Mouse (Mus musculus): ENCODE results near the gene Tk2.
"Not testable (repeated sequence)": the region's sequence is repeated elsewhere in the genome, so short reads cannot be mapped to it uniquely, and the experiment has no call there.

DNA sequence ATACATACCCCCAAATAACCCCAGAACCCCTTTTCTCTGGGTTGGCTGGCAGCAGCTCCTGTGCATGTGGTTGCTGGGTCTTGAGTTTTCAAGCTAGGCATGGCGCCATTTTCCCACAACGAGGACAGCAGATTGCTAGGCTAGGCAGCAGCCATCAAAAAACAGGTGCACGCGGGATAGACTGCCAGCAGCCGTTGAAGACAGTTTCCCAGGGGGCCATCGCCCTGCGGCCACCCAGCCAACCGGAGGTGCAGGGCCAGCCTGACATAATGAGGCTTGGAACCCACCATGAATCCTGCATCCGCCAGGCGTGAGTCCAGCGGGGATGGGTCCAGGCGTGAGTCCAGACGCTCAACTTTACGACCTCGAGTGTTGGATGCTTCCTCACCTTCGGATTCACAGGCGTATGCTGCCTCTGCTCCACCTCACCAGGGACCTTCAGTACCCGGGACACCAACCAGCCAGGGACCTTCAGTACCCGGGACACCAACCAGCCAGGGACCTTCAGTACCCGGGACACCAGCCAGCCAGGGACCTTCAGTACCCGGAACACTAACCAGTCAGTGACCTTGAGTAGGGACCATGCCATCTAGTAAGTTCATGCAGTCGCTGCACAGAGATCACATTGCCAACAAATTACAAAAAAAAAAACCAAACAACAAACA, 16.0 kb upstream of the Tk2 start:
- not testable (repeated sequence) for TF ChIP-seq CTCF (IDR thresholded peaks at IDR 0.05; ENCODE audit: low read depth, low read length); GATA1 (IDR thresholded peaks at IDR 0.05; ENCODE audit: borderline replicate concordance, low read length); TAL1 (conservative IDR thresholded peaks at IDR 0.05; ENCODE audit: low read depth, low read length); POLR2AphosphoS5 (IDR thresholded peaks at IDR 0.05; ENCODE audit: insufficient replicate concordance, low read depth, low read length)
